Mouse (Mus musculus): ENCODE data around the gene Slc6a2. TPM values are rescaled to one million over a fixed set of nuclear protein-coding genes. Genes with fewer than 3 reads are reported as not detected.
A peak's percentile ranks its signal among the peaks of the same experiment; 100 is the strongest.

Slc6a2 gene
- polyA plus RNA-seq, 1 experiment from 2014 or later, result 0.90 TPM

- ATAC-seq, result no peak
- Histone ChIP-seq H3K9me3 (replicated peaks; ENCODE audit: control insufficient read depth, low read length, poor library complexity, severe bottlenecking) (no peaks in the 10 kb centered on the region), H3K36me3 (ENCODE audit: control insufficient read depth, insufficient read depth, low read length) (no peaks in the 10 kb centered on the region), H3K27ac (ENCODE audit: low read length) (no peak overlapping the region), H3K27me3 (ENCODE audit: control insufficient read depth, insufficient read depth, low read depth, low read length) (no peaks in the 10 kb centered on the region; the same call in 1 of the 2 replicates), H3K4me1 (ENCODE audit: control insufficient read depth, insufficient read depth, low read length) (no peaks in the 10 kb centered on the region), H3K4me2 (ENCODE audit: low read length) (no peak overlapping the region), H3K4me3 (ENCODE audit: low read depth, low read length) (no peak overlapping the region), H3K9ac (ENCODE audit: low read depth, low read length) (no peak overlapping the region)
- WGBS, result 88% methylated on average over 5 of the region's 5 CpGs
Measured at GRCm38 (mm10) chr8:92954044-92954443, 5.8 kb upstream of the Slc6a2 start.

GRCm38 (mm10) chr8:92960451-92960911, 602 bp downstream of the Slc6a2 start:
- H3K4me2 ChIP-seq (ENCODE audit: low read length), result peak overlapping the region; percentile 92
- no peaks in the 10 kb centered on the region for H3K36me3 ChIP-seq (ENCODE audit: control insufficient read depth, insufficient read depth, low read length)
- H3K4me1 ChIP-seq (ENCODE audit: control insufficient read depth, insufficient read depth, low read length), result peaks cover 10% of the 10 kb centered on the region
- peaks cover 24% of the 10 kb centered on the region for H3K27me3 ChIP-seq (ENCODE audit: control insufficient read depth, insufficient read depth, low read depth, low read length)
- H3K27ac ChIP-seq (ENCODE audit: low read length), result no peak overlapping the region
- H3K9me3 ChIP-seq (replicated peaks; ENCODE audit: control insufficient read depth, low read length, poor library complexity, severe bottlenecking), result no peaks in the 10 kb centered on the region
- H3K4me3 ChIP-seq (ENCODE audit: low read depth, low read length), result peak overlapping the region; percentile 41
- H3K9ac ChIP-seq (ENCODE audit: low read depth, low read length), result no peak overlapping the region
- peak; percentile 60; the same call in 1 of the 2 replicates for ATAC-seq
- WGBS, result under 1% methylated on average over 42 of the region's 42 CpGs

DNA sequence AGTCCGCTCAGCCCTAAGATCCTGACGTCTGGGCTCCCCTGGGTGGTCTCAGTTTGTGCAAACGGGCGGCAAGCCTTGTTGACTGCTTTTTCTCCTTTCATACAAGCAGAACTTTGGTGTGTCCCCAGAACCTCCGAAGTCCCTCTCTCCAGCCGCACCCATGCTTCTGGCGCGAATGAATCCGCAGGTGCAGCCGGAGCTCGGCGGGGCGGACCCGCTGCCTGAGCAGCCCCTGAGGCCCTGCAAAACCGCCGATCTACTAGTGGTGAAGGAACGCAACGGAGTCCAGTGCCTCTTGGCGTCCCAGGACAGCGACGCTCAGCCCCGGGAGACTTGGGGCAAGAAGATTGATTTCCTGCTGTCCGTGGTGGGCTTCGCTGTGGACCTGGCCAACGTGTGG, 1.2 kb downstream of the Slc6a2 start:
- WGBS, result 2% methylated on average over 25 of the region's 25 CpGs
- peaks cover 24% of the 10 kb centered on the region for H3K27me3 ChIP-seq (ENCODE audit: control insufficient read depth, insufficient read depth, low read depth, low read length)
- peaks cover 10% of the 10 kb centered on the region for H3K4me1 ChIP-seq (ENCODE audit: control insufficient read depth, insufficient read depth, low read length)

GRCm38 (mm10) chr8:92964556-92964955, 4.7 kb downstream of the Slc6a2 start:
- H3K36me3 ChIP-seq (ENCODE audit: control insufficient read depth, insufficient read depth, low read length), result no peaks in the 10 kb centered on the region
- WGBS, result 72% methylated on average over 2 of the region's 2 CpGs
- H3K9me3 ChIP-seq (replicated peaks; ENCODE audit: control insufficient read depth, low read length, poor library complexity, severe bottlenecking), result no peaks in the 10 kb centered on the region
- no peak overlapping the region for H3K4me3 ChIP-seq (ENCODE audit: low read depth, low read length)
- no peak for ATAC-seq
- H3K4me1 ChIP-seq (ENCODE audit: control insufficient read depth, insufficient read depth, low read length), result peaks cover 10% of the 10 kb centered on the region
- H3K9ac ChIP-seq (ENCODE audit: low read depth, low read length), result no peak overlapping the region
- H3K27ac ChIP-seq (ENCODE audit: low read length), result no peak overlapping the region
- no peak overlapping the region for H3K4me2 ChIP-seq (ENCODE audit: low read length)
- peaks cover 24% of the 10 kb centered on the region for H3K27me3 ChIP-seq (ENCODE audit: control insufficient read depth, insufficient read depth, low read depth, low read length)

More for the DNA sequence above, 1.2 kb downstream of the Slc6a2 start:
- H3K27ac ChIP-seq (ENCODE audit: low read length), result no peak overlapping the region
- no peaks in the 10 kb centered on the region for H3K36me3 ChIP-seq (ENCODE audit: control insufficient read depth, insufficient read depth, low read length)
- H3K4me2 ChIP-seq (ENCODE audit: low read length), result peak overlapping the region; percentile 92
- H3K9me3 ChIP-seq (replicated peaks; ENCODE audit: control insufficient read depth, low read length, poor library complexity, severe bottlenecking), result no peaks in the 10 kb centered on the region
- peak overlapping the region; percentile 41 for H3K4me3 ChIP-seq (ENCODE audit: low read depth, low read length)
- no peak overlapping the region for H3K9ac ChIP-seq (ENCODE audit: low read depth, low read length)
- ATAC-seq, result no peak

DNA sequence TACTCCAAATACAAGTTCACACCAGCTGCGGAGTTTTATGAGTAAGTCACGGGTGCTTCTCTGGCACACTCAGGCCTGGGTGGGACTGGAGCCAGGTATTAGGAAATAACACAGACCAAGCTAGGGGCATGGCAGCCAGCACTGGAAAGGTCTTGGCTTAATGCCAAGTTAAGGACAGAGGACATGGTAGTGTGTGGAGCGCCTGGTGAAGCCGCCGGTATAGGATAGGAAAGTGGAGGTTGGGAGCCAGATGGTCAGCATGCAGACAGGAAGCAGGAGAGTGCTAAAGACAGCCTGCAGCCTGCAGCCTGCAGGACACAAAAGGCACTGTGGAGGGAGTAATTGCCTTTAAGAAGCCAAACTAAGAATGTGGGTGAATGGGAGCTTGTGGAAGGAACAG, 13.1 kb downstream of the Slc6a2 start:
- ATAC-seq, result 0 out of 2 replicates have a peak, but pooled peaks have one; percentile 25
- no peak overlapping the region for H3K4me2 ChIP-seq (ENCODE audit: low read length)
- no peak overlapping the region for H3K27ac ChIP-seq (ENCODE audit: low read length)
- H3K4me1 ChIP-seq (ENCODE audit: control insufficient read depth, insufficient read depth, low read length), result no peaks in the 10 kb centered on the region
- no peaks in the 10 kb centered on the region for H3K9me3 ChIP-seq (replicated peaks; ENCODE audit: control insufficient read depth, low read length, poor library complexity, severe bottlenecking)
- no peak overlapping the region for H3K4me3 ChIP-seq (ENCODE audit: low read depth, low read length)
- WGBS, result 71% methylated on average over 5 of the region's 5 CpGs
- no peak overlapping the region for H3K9ac ChIP-seq (ENCODE audit: low read depth, low read length)
- H3K36me3 ChIP-seq (ENCODE audit: control insufficient read depth, insufficient read depth, low read length), result no peaks in the 10 kb centered on the region
- H3K27me3 ChIP-seq (ENCODE audit: control insufficient read depth, insufficient read depth, low read depth, low read length), result no peaks in the 10 kb centered on the region

GRCm38 (mm10) chr8:92976656-92977055, 16.8 kb downstream of the Slc6a2 start:
- WGBS, result 93% methylated on average over 5 of the region's 5 CpGs
- H3K9ac ChIP-seq (ENCODE audit: low read depth, low read length), result no peak overlapping the region
- no peak overlapping the region for H3K27ac ChIP-seq (ENCODE audit: low read length)
- H3K36me3 ChIP-seq (ENCODE audit: control insufficient read depth, insufficient read depth, low read length), result no peaks in the 10 kb centered on the region
- H3K4me1 ChIP-seq (ENCODE audit: control insufficient read depth, insufficient read depth, low read length), result no peaks in the 10 kb centered on the region
- no peaks in the 10 kb centered on the region for H3K27me3 ChIP-seq (ENCODE audit: control insufficient read depth, insufficient read depth, low read depth, low read length)
- no peak overlapping the region for H3K4me3 ChIP-seq (ENCODE audit: low read depth, low read length)
- H3K9me3 ChIP-seq (replicated peaks; ENCODE audit: control insufficient read depth, low read length, poor library complexity, severe bottlenecking), result no peaks in the 10 kb centered on the region
- ATAC-seq, result no peak
- H3K4me2 ChIP-seq (ENCODE audit: low read length), result no peak overlapping the region

DNA sequence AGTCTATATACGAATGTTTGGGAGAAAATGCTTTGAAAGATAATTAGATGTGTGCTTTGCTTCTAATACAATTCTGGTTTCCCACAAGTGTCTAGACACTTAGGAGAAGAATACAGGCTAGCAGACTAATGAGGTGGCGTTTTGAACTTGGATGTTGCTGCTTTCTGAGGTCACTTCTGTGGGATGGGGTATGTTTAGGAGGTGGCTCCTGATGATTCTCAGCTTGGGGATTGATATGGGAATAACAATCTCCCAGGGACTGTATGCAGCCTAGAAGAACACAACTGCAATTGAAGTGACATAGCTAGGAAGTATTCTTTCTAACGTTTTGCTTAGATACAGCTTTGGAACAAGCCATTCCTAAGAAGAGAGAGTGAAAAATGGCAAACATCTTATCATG, 22.6 kb downstream of the Slc6a2 start:
- Histone ChIP-seq H3K36me3 (ENCODE audit: control insufficient read depth, insufficient read depth, low read length) (no peaks in the 10 kb centered on the region), H3K4me2 (ENCODE audit: low read length) (no peak overlapping the region), H3K9me3 (replicated peaks; ENCODE audit: control insufficient read depth, low read length, poor library complexity, severe bottlenecking) (no peaks in the 10 kb centered on the region), H3K27me3 (ENCODE audit: control insufficient read depth, insufficient read depth, low read depth, low read length) (no peaks in the 10 kb centered on the region), H3K4me1 (ENCODE audit: control insufficient read depth, insufficient read depth, low read length) (no peaks in the 10 kb centered on the region), H3K9ac (ENCODE audit: low read depth, low read length) (no peak overlapping the region), H3K27ac (ENCODE audit: low read length) (no peak overlapping the region), H3K4me3 (ENCODE audit: low read depth, low read length) (no peak overlapping the region)
- 83% methylated on average over 3 of the region's 3 CpGs for WGBS
- no peak for ATAC-seq

GRCm38 (mm10) chr8:92984376-92984775, 24.5 kb downstream of the Slc6a2 start:
- 77% methylated on average over 2 of the region's 2 CpGs for WGBS
- Histone ChIP-seq H3K4me2 (ENCODE audit: low read length) (no peak overlapping the region), H3K27ac (ENCODE audit: low read length) (no peak overlapping the region), H3K4me3 (ENCODE audit: low read depth, low read length) (no peak overlapping the region), H3K36me3 (ENCODE audit: control insufficient read depth, insufficient read depth, low read length) (no peaks in the 10 kb centered on the region), H3K27me3 (ENCODE audit: control insufficient read depth, insufficient read depth, low read depth, low read length) (no peaks in the 10 kb centered on the region), H3K9ac (ENCODE audit: low read depth, low read length) (no peak overlapping the region), H3K9me3 (replicated peaks; ENCODE audit: control insufficient read depth, low read length, poor library complexity, severe bottlenecking) (no peaks in the 10 kb centered on the region), H3K4me1 (ENCODE audit: control insufficient read depth, insufficient read depth, low read length) (no peaks in the 10 kb centered on the region)
- ATAC-seq, result no peak

GRCm38 (mm10) chr8:92996840-92997239, 37.0 kb downstream of the Slc6a2 start:
- Histone ChIP-seq H3K36me3 (ENCODE audit: control insufficient read depth, insufficient read depth, low read length) (no peaks in the 10 kb centered on the region), H3K4me1 (ENCODE audit: control insufficient read depth, insufficient read depth, low read length) (no peaks in the 10 kb centered on the region), H3K9me3 (replicated peaks; ENCODE audit: control insufficient read depth, low read length, poor library complexity, severe bottlenecking) (no peaks in the 10 kb centered on the region), H3K9ac (ENCODE audit: low read depth, low read length) (no peak overlapping the region), H3K4me3 (ENCODE audit: low read depth, low read length) (no peak overlapping the region), H3K4me2 (ENCODE audit: low read length) (no peak overlapping the region), H3K27ac (ENCODE audit: low read length) (no peak overlapping the region), H3K27me3 (ENCODE audit: control insufficient read depth, insufficient read depth, low read depth, low read length) (no peaks in the 10 kb centered on the region)
- ATAC-seq, result no peak
- WGBS, result 40% methylated on average over 5 of the region's 5 CpGs
